Mouse (Mus musculus): ENCODE data around the gene Gm17268. TPM values are rescaled to one million over a fixed set of nuclear protein-coding genes. Genes with fewer than 3 reads are reported as not detected.

Gm17268 gene
- polyA plus RNA-seq, 1 experiment from 2014 or later = not detected

DNA sequence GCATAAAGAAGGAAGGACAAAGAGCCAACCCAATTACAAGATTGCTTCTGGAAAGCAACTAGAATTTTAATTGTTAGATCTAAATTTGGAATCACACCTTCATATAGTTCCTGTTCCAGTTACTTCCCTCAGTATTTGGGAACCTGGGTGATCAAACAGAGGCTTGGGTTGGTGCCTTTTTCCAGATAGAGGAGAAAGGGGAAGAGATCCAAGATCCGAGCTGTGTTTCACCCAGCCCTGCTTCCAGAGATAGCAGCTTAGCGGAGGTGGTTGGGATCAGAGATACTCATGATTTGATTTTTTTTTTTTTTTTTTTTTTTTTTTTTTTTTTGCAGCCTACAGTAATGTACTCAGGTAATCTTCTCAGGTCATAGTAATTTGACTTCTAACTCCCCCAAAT, 2.5 kb downstream of the Gm17268 start:
- 93% methylated on average over 2 of the region's 2 CpGs for WGBS
- Histone ChIP-seq H3K9me3 (replicated peaks; ENCODE audit: control insufficient read depth, low read length, poor library complexity, severe bottlenecking) (no peaks in the 10 kb centered on the region), H3K27me3 (ENCODE audit: control insufficient read depth, insufficient read depth, low read depth, low read length) (no peaks in the 10 kb centered on the region), H3K9ac (ENCODE audit: low read depth, low read length) (no peak overlapping the region), H3K27ac (ENCODE audit: low read length) (no peak overlapping the region), H3K4me2 (ENCODE audit: low read length) (no peak overlapping the region), H3K36me3 (ENCODE audit: control insufficient read depth, insufficient read depth, low read length) (no peaks in the 10 kb centered on the region), H3K4me1 (ENCODE audit: control insufficient read depth, insufficient read depth, low read length) (no peaks in the 10 kb centered on the region), H3K4me3 (ENCODE audit: low read depth, low read length) (no peak overlapping the region)
- no peak for ATAC-seq

DNA sequence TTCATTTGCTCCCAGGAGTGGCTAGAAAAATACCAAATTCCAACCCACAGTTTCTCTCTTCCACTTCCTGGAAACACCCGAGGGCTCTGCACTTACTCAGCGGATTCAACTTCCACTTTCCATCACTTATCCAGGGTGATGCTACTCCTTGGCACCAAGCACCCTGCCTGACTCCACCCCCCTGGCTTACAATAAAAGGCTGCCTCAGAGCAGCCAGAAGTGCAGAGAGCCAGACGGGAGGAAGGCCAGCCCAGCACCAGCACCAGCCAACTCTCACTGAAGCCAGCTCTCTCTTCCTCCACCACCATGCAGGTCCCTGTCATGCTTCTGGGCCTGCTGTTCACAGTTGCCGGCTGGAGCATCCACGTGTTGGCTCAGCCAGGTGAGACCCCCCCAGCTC, 3.0 kb downstream of the Gm17268 start, which contains the start of gene Ccl2:
TSS of gene Ccl2 (plus strand) at position 216 of the 400 bp plus-strand sequence.
- H3K36me3 ChIP-seq (ENCODE audit: control insufficient read depth, insufficient read depth, low read length) = no peaks in the 10 kb centered on the region
- H3K4me3 ChIP-seq (ENCODE audit: low read depth, low read length) = no peak within 1 kb of the TSS
- no peak within 1 kb of the TSS for H3K4me2 ChIP-seq (ENCODE audit: low read length)
- no peak within 1 kb of the TSS for H3K9ac ChIP-seq (ENCODE audit: low read depth, low read length)
- no peaks in the 10 kb centered on the region for H3K4me1 ChIP-seq (ENCODE audit: control insufficient read depth, insufficient read depth, low read length)
- H3K9me3 ChIP-seq (replicated peaks; ENCODE audit: control insufficient read depth, low read length, poor library complexity, severe bottlenecking) = no peaks in the 10 kb centered on the region
- H3K27ac ChIP-seq (ENCODE audit: low read length) = no peak within 1 kb of the TSS
- no peaks in the 10 kb centered on the region for H3K27me3 ChIP-seq (ENCODE audit: control insufficient read depth, insufficient read depth, low read depth, low read length)
- ATAC-seq = no peak
- WGBS = 39% methylated on average over 5 of the region's 5 CpGs

DNA sequence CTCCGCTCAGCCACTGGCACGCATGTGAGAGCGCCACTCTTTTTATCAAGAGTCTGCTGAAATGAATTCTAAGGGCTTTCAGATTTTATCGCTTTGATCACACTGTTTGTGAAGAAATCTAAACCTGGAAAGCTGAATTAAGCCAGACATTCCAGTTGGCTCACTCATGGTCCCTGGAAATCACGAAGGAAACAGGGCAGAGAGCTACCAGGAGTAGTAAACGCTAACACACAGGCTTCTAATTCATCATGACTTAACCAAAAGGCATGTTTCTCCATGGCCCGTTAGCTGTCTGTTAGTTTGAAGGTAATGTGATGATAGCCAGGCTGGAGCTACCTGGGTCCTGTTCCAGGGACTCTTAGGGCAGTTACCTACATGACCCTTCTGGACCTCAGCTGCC, 3.9 kb downstream of the Gm17268 start:
- Histone ChIP-seq H3K27me3 (ENCODE audit: control insufficient read depth, insufficient read depth, low read depth, low read length) (no peaks in the 10 kb centered on the region), H3K4me3 (ENCODE audit: low read depth, low read length) (no peak overlapping the region), H3K36me3 (ENCODE audit: control insufficient read depth, insufficient read depth, low read length) (no peaks in the 10 kb centered on the region), H3K9me3 (replicated peaks; ENCODE audit: control insufficient read depth, low read length, poor library complexity, severe bottlenecking) (no peaks in the 10 kb centered on the region), H3K4me1 (ENCODE audit: control insufficient read depth, insufficient read depth, low read length) (no peaks in the 10 kb centered on the region), H3K9ac (ENCODE audit: low read depth, low read length) (no peak overlapping the region), H3K4me2 (ENCODE audit: low read length) (no peak overlapping the region), H3K27ac (ENCODE audit: low read length) (no peak overlapping the region)
- no peak for ATAC-seq
- 85% methylated on average over 7 of the region's 7 CpGs for WGBS

DNA sequence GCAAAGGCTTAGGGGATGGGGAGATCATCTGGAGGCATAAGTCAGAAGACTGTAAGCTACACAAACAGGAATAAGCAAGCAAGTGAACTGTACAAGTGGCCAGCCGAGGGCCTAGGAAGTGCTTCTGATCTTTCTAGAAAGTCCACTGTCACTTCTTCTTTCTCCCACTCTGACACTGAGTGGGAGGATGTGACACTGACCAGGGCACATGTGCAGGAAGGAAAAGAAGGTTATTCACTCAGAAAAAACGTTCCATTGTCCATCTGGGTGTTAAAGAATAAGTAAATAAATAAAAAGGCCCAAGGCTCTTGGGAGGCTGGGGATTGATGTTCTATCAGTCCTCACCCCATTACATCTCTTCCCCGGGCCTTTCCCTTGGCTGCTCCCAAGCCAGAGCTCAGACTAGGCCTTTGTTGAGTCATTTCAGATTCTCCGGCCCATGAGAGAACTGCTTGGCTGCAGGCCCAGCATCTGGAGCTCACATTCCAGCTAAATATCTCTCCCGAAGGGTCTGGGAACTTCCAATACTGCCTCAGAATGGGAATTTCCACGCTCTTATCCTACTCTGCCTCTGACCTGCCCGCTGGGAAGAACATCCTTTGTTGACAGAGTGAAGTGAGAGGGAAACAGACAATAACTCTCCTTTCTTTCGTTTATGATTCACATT, 5.6 kb downstream of the Gm17268 start:
- H3K27me3 ChIP-seq (ENCODE audit: control insufficient read depth, insufficient read depth, low read depth, low read length) = no peaks in the 10 kb centered on the region
- no peak overlapping the region for H3K4me3 ChIP-seq (ENCODE audit: low read depth, low read length)
- no peaks in the 10 kb centered on the region for H3K9me3 ChIP-seq (replicated peaks; ENCODE audit: control insufficient read depth, low read length, poor library complexity, severe bottlenecking)
- no peak overlapping the region for H3K4me2 ChIP-seq (ENCODE audit: low read length)
- no peaks in the 10 kb centered on the region for H3K36me3 ChIP-seq (ENCODE audit: control insufficient read depth, insufficient read depth, low read length)
- H3K4me1 ChIP-seq (ENCODE audit: control insufficient read depth, insufficient read depth, low read length) = no peaks in the 10 kb centered on the region
- WGBS = 42% methylated on average over 8 of the region's 8 CpGs
- no peak for ATAC-seq
- H3K27ac ChIP-seq (ENCODE audit: low read length) = no peak overlapping the region
- H3K9ac ChIP-seq (ENCODE audit: low read depth, low read length) = no peak overlapping the region

DNA sequence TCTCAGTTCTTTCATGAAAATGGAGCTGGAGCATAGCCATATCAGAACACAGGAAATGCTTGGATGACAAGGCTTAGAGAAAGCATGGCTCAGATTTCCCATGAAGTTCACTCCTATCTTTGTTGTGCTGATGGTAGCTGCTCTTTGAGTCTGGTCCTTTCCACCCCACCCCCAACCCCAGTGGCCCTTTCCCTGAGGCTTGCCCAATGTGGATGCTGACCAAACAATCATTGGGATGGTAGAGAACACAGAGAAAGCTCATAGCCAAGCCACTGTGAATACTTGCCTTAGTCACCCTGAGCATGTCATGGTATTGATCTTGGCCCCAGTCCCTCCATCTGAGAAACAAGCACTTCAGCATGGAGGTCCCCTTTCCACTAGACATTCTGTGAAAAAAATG, 6.2 kb downstream of the Gm17268 start:
- H3K36me3 ChIP-seq (ENCODE audit: control insufficient read depth, insufficient read depth, low read length) = no peaks in the 10 kb centered on the region
- no peak overlapping the region for H3K4me3 ChIP-seq (ENCODE audit: low read depth, low read length)
- H3K9me3 ChIP-seq (replicated peaks; ENCODE audit: control insufficient read depth, low read length, poor library complexity, severe bottlenecking) = no peaks in the 10 kb centered on the region
- no peaks in the 10 kb centered on the region for H3K4me1 ChIP-seq (ENCODE audit: control insufficient read depth, insufficient read depth, low read length)
- no peaks in the 10 kb centered on the region for H3K27me3 ChIP-seq (ENCODE audit: control insufficient read depth, insufficient read depth, low read depth, low read length)
- H3K4me2 ChIP-seq (ENCODE audit: low read length) = no peak overlapping the region
- H3K9ac ChIP-seq (ENCODE audit: low read depth, low read length) = no peak overlapping the region
- no peak overlapping the region for H3K27ac ChIP-seq (ENCODE audit: low read length)
- ATAC-seq = no peak

DNA sequence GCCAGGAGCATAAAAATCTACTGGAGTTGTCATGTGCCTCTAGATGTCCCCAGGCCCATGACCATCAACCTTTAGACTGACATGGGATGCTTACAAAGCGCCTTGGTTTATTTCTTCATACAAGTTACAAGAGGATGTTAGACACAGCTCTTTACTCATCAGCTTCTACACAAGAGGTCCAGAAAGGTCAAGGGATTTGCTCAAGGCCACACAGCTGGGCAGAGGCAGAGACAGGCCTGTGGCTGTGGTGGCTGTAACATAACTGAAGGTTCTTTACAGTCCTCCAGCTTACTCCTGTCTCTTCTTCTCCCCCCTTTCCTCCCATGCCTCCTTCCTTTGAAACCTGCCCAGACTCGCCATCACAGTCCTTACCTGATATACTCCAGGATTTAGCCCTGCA, 8.2 kb downstream of the Gm17268 start:
- ATAC-seq = no peak
- no peaks in the 10 kb centered on the region for H3K9me3 ChIP-seq (replicated peaks; ENCODE audit: control insufficient read depth, low read length, poor library complexity, severe bottlenecking)
- H3K36me3 ChIP-seq (ENCODE audit: control insufficient read depth, insufficient read depth, low read length) = no peaks in the 10 kb centered on the region
- H3K27ac ChIP-seq (ENCODE audit: low read length) = no peak overlapping the region
- no peaks in the 10 kb centered on the region for H3K4me1 ChIP-seq (ENCODE audit: control insufficient read depth, insufficient read depth, low read length)
- no peak overlapping the region for H3K4me2 ChIP-seq (ENCODE audit: low read length)
- no peaks in the 10 kb centered on the region for H3K27me3 ChIP-seq (ENCODE audit: control insufficient read depth, insufficient read depth, low read depth, low read length)
- WGBS = 86% methylated on average over 2 of the region's 2 CpGs
- no peak overlapping the region for H3K9ac ChIP-seq (ENCODE audit: low read depth, low read length)
- no peak overlapping the region for H3K4me3 ChIP-seq (ENCODE audit: low read depth, low read length)

DNA sequence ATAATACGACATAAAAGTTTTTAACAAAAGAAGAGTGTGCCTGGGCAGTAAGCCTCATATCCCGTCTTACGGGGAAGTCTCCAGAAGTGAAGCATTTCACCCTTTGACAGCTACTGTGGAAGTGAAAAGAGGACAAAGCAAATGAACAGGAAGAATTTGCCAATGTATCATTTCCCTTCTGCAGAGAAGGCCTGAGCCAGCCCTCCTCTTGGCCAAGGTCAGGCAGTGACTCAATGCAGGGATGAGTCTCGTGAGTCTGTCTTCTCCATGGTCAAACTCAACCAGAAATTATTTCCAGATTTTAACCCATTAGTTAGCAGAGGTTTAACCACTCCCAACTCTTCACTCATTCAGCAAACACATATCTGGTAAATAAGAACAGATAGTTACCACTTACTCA, 14.6 kb downstream of the Gm17268 start:
- H3K9me3 ChIP-seq (replicated peaks; ENCODE audit: control insufficient read depth, low read length, poor library complexity, severe bottlenecking) = no peaks in the 10 kb centered on the region
- H3K9ac ChIP-seq (ENCODE audit: low read depth, low read length) = no peak overlapping the region
- no peaks in the 10 kb centered on the region for H3K4me1 ChIP-seq (ENCODE audit: control insufficient read depth, insufficient read depth, low read length)
- no peak overlapping the region for H3K4me2 ChIP-seq (ENCODE audit: low read length)
- no peak overlapping the region for H3K27ac ChIP-seq (ENCODE audit: low read length)
- H3K4me3 ChIP-seq (ENCODE audit: low read depth, low read length) = no peak overlapping the region
- WGBS = 84% methylated on average over 4 of the region's 4 CpGs
- H3K27me3 ChIP-seq (ENCODE audit: control insufficient read depth, insufficient read depth, low read depth, low read length) = no peaks in the 10 kb centered on the region
- ATAC-seq = no peak
- no peaks in the 10 kb centered on the region for H3K36me3 ChIP-seq (ENCODE audit: control insufficient read depth, insufficient read depth, low read length)

DNA sequence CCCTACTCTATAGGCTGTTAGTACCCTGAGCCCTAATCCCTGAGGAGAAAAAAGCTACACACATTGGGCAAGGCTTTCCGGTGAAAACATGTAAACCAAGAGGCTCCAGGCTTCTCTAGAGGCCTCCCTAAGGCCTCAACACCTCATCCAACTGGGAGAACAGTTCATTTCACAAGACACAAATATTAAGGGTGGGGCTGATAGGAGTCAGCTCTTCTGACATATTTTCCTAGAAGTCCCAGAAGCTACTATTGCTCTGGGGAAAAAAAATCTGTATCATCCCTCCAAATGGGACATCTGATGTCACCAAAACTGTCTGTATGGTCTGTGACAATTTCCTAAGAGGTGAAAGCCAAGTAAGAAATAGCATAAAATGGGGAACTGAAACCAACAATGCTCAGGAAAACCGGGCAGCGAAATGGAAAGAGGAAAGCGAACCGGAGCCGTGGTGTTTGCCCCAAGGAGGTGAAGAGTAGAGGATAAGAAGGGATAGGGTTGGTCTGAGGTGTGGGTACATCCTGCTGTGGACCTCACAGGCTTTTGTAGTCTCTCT, 15.8 kb downstream of the Gm17268 start:
- Histone ChIP-seq H3K27ac (ENCODE audit: low read length) (no peak overlapping the region), H3K9ac (ENCODE audit: low read depth, low read length) (no peak overlapping the region), H3K36me3 (ENCODE audit: control insufficient read depth, insufficient read depth, low read length) (no peaks in the 10 kb centered on the region), H3K4me3 (ENCODE audit: low read depth, low read length) (no peak overlapping the region), H3K4me2 (ENCODE audit: low read length) (no peak overlapping the region), H3K27me3 (ENCODE audit: control insufficient read depth, insufficient read depth, low read depth, low read length) (no peaks in the 10 kb centered on the region), H3K4me1 (ENCODE audit: control insufficient read depth, insufficient read depth, low read length) (no peaks in the 10 kb centered on the region), H3K9me3 (replicated peaks; ENCODE audit: control insufficient read depth, low read length, poor library complexity, severe bottlenecking) (no peaks in the 10 kb centered on the region)
- ATAC-seq = no peak
- 94% methylated on average over 6 of the region's 6 CpGs for WGBS

DNA sequence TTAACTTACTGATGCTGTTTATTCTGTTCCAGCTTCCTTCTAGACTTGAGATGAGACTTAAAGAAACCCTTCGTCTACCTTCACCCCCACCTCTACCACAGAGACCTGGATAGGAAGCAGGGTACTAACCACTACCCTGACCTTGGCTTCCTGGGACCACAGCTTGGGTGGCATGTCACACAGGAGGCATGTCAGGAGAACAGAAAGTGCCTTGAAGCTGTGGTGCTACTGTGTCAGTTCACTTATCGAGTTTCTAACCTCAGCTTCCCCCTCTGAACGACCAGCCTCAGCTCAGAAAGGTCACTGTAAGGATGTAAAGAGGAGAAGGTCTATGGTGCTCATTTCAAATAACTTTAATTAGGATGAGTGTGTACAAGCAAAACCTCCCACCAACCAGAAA, 17.0 kb downstream of the Gm17268 start:
- H3K27me3 ChIP-seq (ENCODE audit: control insufficient read depth, insufficient read depth, low read depth, low read length) = no peaks in the 10 kb centered on the region
- no peak overlapping the region for H3K9ac ChIP-seq (ENCODE audit: low read depth, low read length)
- H3K4me2 ChIP-seq (ENCODE audit: low read length) = no peak overlapping the region
- no peaks in the 10 kb centered on the region for H3K9me3 ChIP-seq (replicated peaks; ENCODE audit: control insufficient read depth, low read length, poor library complexity, severe bottlenecking)
- H3K4me1 ChIP-seq (ENCODE audit: control insufficient read depth, insufficient read depth, low read length) = no peaks in the 10 kb centered on the region
- 70% methylated on average over 3 of the region's 3 CpGs for WGBS
- H3K36me3 ChIP-seq (ENCODE audit: control insufficient read depth, insufficient read depth, low read length) = no peaks in the 10 kb centered on the region
- H3K4me3 ChIP-seq (ENCODE audit: low read depth, low read length) = no peak overlapping the region
- H3K27ac ChIP-seq (ENCODE audit: low read length) = no peak overlapping the region
- no peak for ATAC-seq
